Mouse (Mus musculus) ES-Bruce4 (cell line): ENCODE results near the gene Tmco5.

Experiments used
- CTCF ChIP-seq: IDR thresholded peaks from one replicate; pipeline ENCODE4 v1.8.1; 2011; ENCODE audit warnings: low read depth, low read length
- EP300 ChIP-seq: IDR thresholded peaks from 2 replicates; pipeline ENCODE4 v1.6.1; 2011; ENCODE audit warnings: low read depth, low read length; ENCODE audit not compliant: insufficient read depth
- POLR2A ChIP-seq: IDR thresholded peaks from one replicate; pipeline ENCODE4 v1.8.1; 2011; ENCODE audit warnings: low read length; ENCODE audit not compliant: insufficient read depth

GRCm38 (mm10) chr2:116893988-116894363 is 15.5 kb downstream of the Tmco5 start:
- TF ChIP-seq CTCF (peak; percentile 37), POLR2A (no peak), EP300 (no peak)
